Mouse (Mus musculus) stomach, embryonic 16.5 days (tissue): ENCODE results near the gene Snapc3. TPM values are rescaled to one million over a fixed set of nuclear protein-coding genes. Genes with fewer than 3 reads are reported as not detected.

Experiments used
- ATAC-seq: fragments of 200-750 bp; cut with Nextera tagmentation; 2 replicates; pipeline ENCODE4 v1.8.0; 2017; ENCODE audit warnings: moderate number of reproducible peaks, moderate TSS enrichment; ENCODE audit not compliant: insufficient read depth, low FRiP score
- H3K27ac ChIP-seq: fragments of 300-500 bp; sonication (generic); 2 replicates; pipeline ENCODE4 v1.5.1; 2014; ENCODE audit warnings: low read length
- H3K27me3 ChIP-seq: fragments of 300-500 bp; sonication (generic); 2 replicates; pipeline ENCODE4 v1.6.1; 2014; ENCODE audit warnings: low read length, control low read depth, mixed read lengths; ENCODE audit not compliant: control insufficient read depth, insufficient read depth
- H3K36me3 ChIP-seq: fragments of 300-500 bp; sonication (generic); 2 replicates; pipeline ENCODE4 v1.6.1; 2014; ENCODE audit warnings: low read length; ENCODE audit not compliant: control insufficient read depth, insufficient read depth
- H3K4me1 ChIP-seq: fragments of 300-500 bp; sonication (generic); 2 replicates; pipeline ENCODE4 v1.6.1; 2014; ENCODE audit warnings: low read length, control low read depth, mixed read lengths; ENCODE audit not compliant: control insufficient read depth, insufficient read depth
- H3K4me2 ChIP-seq: fragments of 300-500 bp; sonication (generic); 2 replicates; pipeline ENCODE4 v1.6.1; 2014; ENCODE audit warnings: low read depth, low read length, mixed read lengths
- H3K4me3 ChIP-seq: fragments of 300-500 bp; sonication (generic); replicated peaks from 2 replicates; pipeline ENCODE4 v1.5.1; 2014; ENCODE audit warnings: mild to moderate bottlenecking, low read length
- H3K9ac ChIP-seq: fragments of 300-500 bp; sonication (generic); 2 replicates; pipeline ENCODE4 v1.6.1; 2014; ENCODE audit warnings: low read length
- H3K9me3 ChIP-seq: fragments of 300-500 bp; sonication (generic); replicated peaks from 2 replicates; pipeline ENCODE4 v1.6.1; 2016; ENCODE audit warnings: low read length, control low read depth; ENCODE audit not compliant: control insufficient read depth
- WGBS: fragments of 180-500 bp; shearing (Covaris S2); extraction: QIAGEN DNeasy Blood & Tissue Kit; methylation state at CpG from one replicate; pipeline ENCODE4 v1.1.7; 2014; 5-methylcytosine and 5-hydroxymethylcytosine counted together
- polyA plus RNA-seq: library from polyadenylated mRNA; unstranded; fragments of >200 nt; fragmentation: Nextera tagmentation; extraction: Ambion mirVana; gene quantifications from 2 replicates; pipeline ENCODE4 v1.2.1, GENCODE M21; 2015

Gene Snapc3
- 35.3 and 35.9 TPM in 2 replicates for polyA plus RNA-seq

- H3K27me3 ChIP-seq = no peaks in the 10 kb centered on the region
- under 1% methylated on average over 41 of the region's 41 CpGs for WGBS
- H3K27ac ChIP-seq = peak within 1 kb of the TSS; percentile 87
- peak within 1 kb of the TSS; percentile 94 for H3K4me3 ChIP-seq
- H3K4me1 ChIP-seq = peaks cover 13% of the 10 kb centered on the region
- H3K9ac ChIP-seq = peak within 1 kb of the TSS; percentile 93
- H3K4me2 ChIP-seq = peak within 1 kb of the TSS; percentile 84
- peak; percentile 99 for ATAC-seq
- no peaks in the 10 kb centered on the region for H3K36me3 ChIP-seq
- H3K9me3 ChIP-seq = no peaks in the 10 kb centered on the region
These were observed at the start of gene Snapc3 for GRCm38 (mm10) chr4:83417160-83417819. Gene Snapc3, plus strand, starts transcription at chr4:83417724.

DNA sequence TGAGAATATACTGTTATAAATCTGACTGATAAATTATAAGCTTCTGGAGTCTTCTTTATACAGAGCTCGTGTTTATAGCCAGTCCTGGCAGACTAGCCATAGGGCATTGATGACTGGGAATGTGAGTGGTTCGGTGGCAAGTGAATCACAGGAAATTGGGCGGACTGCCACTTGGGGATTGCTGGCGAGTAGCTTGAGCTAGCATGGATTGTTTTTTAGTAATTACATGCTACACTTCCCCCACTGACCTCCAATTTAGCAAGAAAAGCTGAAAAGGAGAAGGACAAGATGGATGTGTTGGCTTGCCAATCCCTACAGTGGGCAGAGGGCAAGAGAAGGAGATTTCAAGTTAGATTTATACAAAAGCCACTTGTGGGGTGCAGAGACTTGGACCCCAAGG is 44.1 kb upstream of the Snapc3 start:
- Histone ChIP-seq H3K4me1 (no peaks in the 10 kb centered on the region), H3K9ac (no peak overlapping the region), H3K27ac (no peak overlapping the region), H3K4me3 (no peak overlapping the region), H3K36me3 (no peaks in the 10 kb centered on the region), H3K9me3 (no peaks in the 10 kb centered on the region), H3K27me3 (no peaks in the 10 kb centered on the region), H3K4me2 (no peak overlapping the region)
- WGBS = 72% methylated on average over 4 of the region's 4 CpGs
- ATAC-seq = no peak

- ATAC-seq = no peak
- Histone ChIP-seq H3K9me3 (no peaks in the 10 kb centered on the region), H3K9ac (no peak overlapping the region), H3K4me3 (no peak overlapping the region), H3K36me3 (no peaks in the 10 kb centered on the region), H3K27ac (no peak overlapping the region), H3K4me2 (no peak overlapping the region), H3K4me1 (no peaks in the 10 kb centered on the region), H3K27me3 (no peaks in the 10 kb centered on the region)
- 76% methylated on average over 6 of the region's 6 CpGs for WGBS
These were observed 41.9 kb upstream of the Snapc3 start for GRCm38 (mm10) chr4:83375650-83376049.

GRCm38 (mm10) chr4:83376461-83377015 is 41.0 kb upstream of the Snapc3 start:
- Histone ChIP-seq H3K9ac (no peak overlapping the region), H3K27ac (no peak overlapping the region), H3K4me1 (no peaks in the 10 kb centered on the region), H3K4me3 (no peak overlapping the region), H3K9me3 (no peaks in the 10 kb centered on the region), H3K36me3 (no peaks in the 10 kb centered on the region), H3K27me3 (no peaks in the 10 kb centered on the region), H3K4me2 (no peak overlapping the region)
- ATAC-seq = no peak
- 61% methylated on average over 7 of the region's 7 CpGs for WGBS

- H3K27ac ChIP-seq = no peak overlapping the region
- H3K4me2 ChIP-seq = no peak overlapping the region
- no peak for ATAC-seq
- H3K9me3 ChIP-seq = no peaks in the 10 kb centered on the region
- no peaks in the 10 kb centered on the region for H3K27me3 ChIP-seq
- H3K4me3 ChIP-seq = no peak overlapping the region
- no peaks in the 10 kb centered on the region for H3K36me3 ChIP-seq
- no peak overlapping the region for H3K9ac ChIP-seq
- no peaks in the 10 kb centered on the region for H3K4me1 ChIP-seq
These were observed 38.5 kb upstream of the Snapc3 start for GRCm38 (mm10) chr4:83379036-83379435.

- H3K27ac ChIP-seq = no peak overlapping the region
- H3K27me3 ChIP-seq = no peaks in the 10 kb centered on the region
- H3K4me2 ChIP-seq = no peak overlapping the region
- H3K9me3 ChIP-seq = no peaks in the 10 kb centered on the region
- H3K36me3 ChIP-seq = no peaks in the 10 kb centered on the region
- WGBS = 84% methylated on average over 6 of the region's 6 CpGs
- no peak overlapping the region for H3K9ac ChIP-seq
- no peak for ATAC-seq
- H3K4me1 ChIP-seq = no peaks in the 10 kb centered on the region
- H3K4me3 ChIP-seq = no peak overlapping the region
These were observed 37.8 kb upstream of the Snapc3 start for GRCm38 (mm10) chr4:83379746-83380145.

DNA sequence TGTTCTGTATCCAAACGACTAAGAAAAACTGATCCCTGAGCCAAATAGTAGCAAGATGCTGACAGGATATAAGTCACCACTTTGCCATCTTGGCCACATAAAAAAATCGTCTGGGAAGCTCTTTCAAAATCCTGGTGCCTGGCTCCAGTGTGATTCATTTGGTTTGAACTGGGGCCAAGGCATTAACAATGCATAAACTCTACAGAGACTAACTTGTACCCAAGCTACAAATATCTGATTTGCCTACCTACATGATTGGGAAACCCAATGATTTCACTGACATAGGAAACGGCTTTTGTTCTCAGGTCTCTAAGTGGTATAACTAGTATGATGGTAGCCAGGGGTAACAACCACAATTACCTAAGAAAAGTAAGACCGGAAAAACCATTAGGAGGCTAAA is 37.3 kb upstream of the Snapc3 start:
- WGBS = 66% methylated on average over 4 of the region's 4 CpGs
- H3K27ac ChIP-seq = no peak overlapping the region
- H3K36me3 ChIP-seq = no peaks in the 10 kb centered on the region
- ATAC-seq = no peak
- H3K9me3 ChIP-seq = no peaks in the 10 kb centered on the region
- H3K4me2 ChIP-seq = no peak overlapping the region
- no peaks in the 10 kb centered on the region for H3K27me3 ChIP-seq
- H3K4me1 ChIP-seq = no peaks in the 10 kb centered on the region
- H3K4me3 ChIP-seq = no peak overlapping the region
- no peak overlapping the region for H3K9ac ChIP-seq

DNA sequence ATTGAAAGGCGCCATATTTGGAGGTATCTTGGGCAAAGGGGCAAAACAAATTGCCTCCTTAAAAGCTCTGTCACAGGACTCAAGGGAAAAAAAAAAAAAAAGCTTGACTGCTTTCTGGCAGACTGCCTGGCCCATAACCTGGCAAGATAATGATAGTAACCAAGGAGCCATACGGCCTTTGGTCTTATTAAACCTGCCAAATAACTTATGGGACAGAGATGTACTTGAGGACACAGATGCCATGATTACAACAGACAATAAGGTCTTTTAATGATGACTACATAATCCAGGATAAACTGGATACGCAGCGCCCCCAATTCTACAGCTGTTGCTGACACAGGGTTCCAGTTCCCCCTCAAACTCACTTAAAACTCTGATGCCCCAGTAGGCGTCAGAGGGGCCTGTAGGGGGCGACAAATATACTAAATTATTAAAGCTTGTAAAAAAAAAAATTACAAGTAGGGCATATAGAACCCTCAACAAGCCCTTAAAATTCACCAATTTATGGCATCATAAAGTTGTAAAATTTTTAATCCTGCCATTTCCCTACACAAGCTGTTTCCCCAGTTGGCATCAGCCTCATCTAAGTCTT is 33.5 kb upstream of the Snapc3 start:
- H3K27ac ChIP-seq = no peak overlapping the region
- WGBS = 56% methylated on average over 6 of the region's 6 CpGs
- no peaks in the 10 kb centered on the region for H3K36me3 ChIP-seq

GRCm38 (mm10) chr4:83385091-83385490 is 32.4 kb upstream of the Snapc3 start:
- Histone ChIP-seq H3K9me3 (peaks cover 5% of the 10 kb centered on the region; the same call in 1 of the 2 replicates), H3K27ac (no peak overlapping the region), H3K4me3 (no peak overlapping the region), H3K9ac (no peak overlapping the region), H3K4me2 (no peak overlapping the region), H3K27me3 (no peaks in the 10 kb centered on the region), H3K4me1 (no peaks in the 10 kb centered on the region), H3K36me3 (no peaks in the 10 kb centered on the region)
- no peak for ATAC-seq

More for the DNA sequence above, 33.5 kb upstream of the Snapc3 start:
- H3K4me3 ChIP-seq = no peak overlapping the region
- no peak for ATAC-seq
- H3K27me3 ChIP-seq = no peaks in the 10 kb centered on the region
- peaks cover 5% of the 10 kb centered on the region; the same call in 1 of the 2 replicates for H3K9me3 ChIP-seq
- no peaks in the 10 kb centered on the region for H3K4me1 ChIP-seq
- no peak overlapping the region for H3K4me2 ChIP-seq
- no peak overlapping the region for H3K9ac ChIP-seq
